Comparison of ENCODE assay signal across 23 mouse cellular contexts in the genomic region with DNA sequence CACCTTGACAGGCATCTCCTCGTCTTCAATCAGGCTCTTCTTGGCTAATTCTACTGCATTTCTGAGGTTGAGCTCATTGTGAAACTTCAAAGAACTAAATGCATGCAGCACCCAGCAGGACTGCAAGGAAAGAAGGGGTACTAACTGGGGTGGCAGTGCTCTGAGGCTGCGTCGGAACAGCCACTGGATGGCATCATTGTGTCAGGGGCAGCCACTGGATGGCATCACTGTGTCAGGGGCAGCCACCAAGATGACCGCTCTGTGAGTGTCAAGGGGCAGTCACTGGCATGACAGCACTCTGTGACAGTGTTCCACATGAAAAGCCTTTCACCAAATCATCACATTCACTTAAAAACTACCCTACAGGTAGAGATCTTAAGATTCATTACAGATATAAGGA. TPM values are rescaled to one million over a fixed set of nuclear protein-coding genes. Genes with fewer than 3 reads are reported as not detected.
DNase-seq lines count a peak whose midpoint lies in the region; ATAC-seq and TF ChIP-seq lines count a peak whose summit lies in the region.
"Had no signal": no experiment of that assay in that cellular context is flagged by ENCODE, and none has a peak within 500 bp of the region (broad histone marks: within the 10 kb centered on the region; RNA-seq: fewer than 3 reads in every experiment).

No protein-coding gene starts in this region.

- no peak for TF ChIP-seq EP300 in CH12.LX (IDR thresholded peaks at IDR 0.05; ENCODE audit: low read length)

- no peak overlapping the region for H3K4me2 ChIP-seq in kidney, postnatal 0 days (ENCODE audit: low read length)
- H3K4me2 ChIP-seq in kidney, embryonic 16.5 days (replicated peaks; ENCODE audit: low read depth, low read length): no peak overlapping the region
- H3K4me2 ChIP-seq in CH12.LX (ENCODE audit: insufficient read depth, low read depth, poor library complexity, severe bottlenecking): no peak overlapping the region
- H3K4me2 ChIP-seq: heart, embryonic 11.5 days; hindbrain, embryonic 12.5 days; liver, embryonic 13.5 days; midbrain, embryonic 13.5 days had no signal

- no peak for ATAC-seq in kidney, postnatal 0 days (replicated peaks; ENCODE audit: low FRiP score, low read depth)
- no peak for ATAC-seq in kidney, embryonic 16.5 days (ENCODE audit: low FRiP score, low TSS enrichment)
- ATAC-seq in inflammation-experienced regulatory T-cells, adult 6 months: no peak
- ATAC-seq: CD4-positive, CD25-positive, alpha-beta regulatory T cell, adult 4 months; forebrain, embryonic 14.5 days; midbrain, embryonic 13.5 days had no signal

- H3K79me2 ChIP-seq in CH12.LX (replicated peaks; ENCODE audit: control insufficient read depth, extremely low read depth, insufficient read depth, poor library complexity, severe bottlenecking): no peaks in the 10 kb centered on the region

- in situ Hi-C loops in CH12.LX (cut with MboI; ENCODE audit: low pct_ligation_motif_present, low pct_unique_long_range_greater_than_20kb, low sequenced_read_pairs): no loop called here

- DNase-seq in adrenal gland, postnatal 36 days: peak; percentile 15 to 18
- no peak for DNase-seq in adrenal gland, postnatal 10 days
- no peak for DNase-seq in kidney, postnatal 0 days (ENCODE audit: low spot score)
- DNase-seq in lung, adult 2 months: no peak
- no peak for DNase-seq in lung, postnatal 14 days
- no peak for DNase-seq in CH12.LX (ENCODE audit: extremely low read depth)
- DNase-seq: adrenal gland, adult 8-10 months; cerebellum, adult 9-10 months; gastrocnemius, postnatal 14 days; heart, adult 11 months; heart, postnatal 14 days; liver, embryonic 13.5 days; lung, postnatal 10 days; thymus, postnatal 25 days had no signal

- dilution Hi-C loops in CH12.LX (cut with MboI; ENCODE audit: extremely low pct_ligation_motif_present, extremely low pct_unique_long_range_greater_than_20kb, low sequenced_read_pairs): no loop called here

- no peak overlapping the region for H3K9ac ChIP-seq in kidney, postnatal 0 days (ENCODE audit: low read depth, low read length)
- H3K9ac ChIP-seq in kidney, embryonic 16.5 days (replicated peaks; ENCODE audit: low read length): no peak overlapping the region
- H3K9ac ChIP-seq in CH12.LX (ENCODE audit: insufficient read depth, low read depth): no peak overlapping the region
- H3K9ac ChIP-seq: hindbrain, embryonic 12.5 days; liver, embryonic 13.5 days; midbrain, embryonic 13.5 days had no signal

- H3K36me3 ChIP-seq in kidney, postnatal 0 days (ENCODE audit: insufficient read depth, low read length): peaks cover 51% of the 10 kb centered on the region
- H3K36me3 ChIP-seq in kidney, embryonic 16.5 days (ENCODE audit: insufficient read depth, low read length): peaks cover 41% of the 10 kb centered on the region
- peaks cover 28 to 75% of the 10 kb centered on the region in 2 experiments for H3K36me3 ChIP-seq in CH12.LX (replicated peaks in 1 of 2; ENCODE audit: control insufficient read depth in 1 of 2, insufficient read depth in 1 of 2, low read length in 1 of 2)

- no peak overlapping the region for H3K4me3 ChIP-seq in kidney, postnatal 0 days (replicated peaks; ENCODE audit: low read depth, low read length)
- H3K4me3 ChIP-seq in kidney, embryonic 16.5 days (ENCODE audit: low read length): no peak overlapping the region
- no peak overlapping the region for H3K4me3 ChIP-seq in lung, adult 2 months (replicated peaks; ENCODE audit: extremely low read depth, low read depth, low read length)
- no peak overlapping the region for H3K4me3 ChIP-seq in CH12.LX (replicated peaks in 1 of 3; ENCODE audit: low read depth in 2 of 3, low read length in 2 of 3, poor library complexity in 1 of 3)
- H3K4me3 ChIP-seq: hindbrain, embryonic 12.5 days; limb, embryonic 10.5 days; liver, embryonic 13.5 days; midbrain, embryonic 13.5 days had no signal

- no peak overlapping the region for H3K27ac ChIP-seq in kidney, postnatal 0 days
- no peak overlapping the region for H3K27ac ChIP-seq in kidney, embryonic 16.5 days (ENCODE audit: low read length)
- no peak overlapping the region for H3K27ac ChIP-seq in CH12.LX (ENCODE audit: insufficient read depth, low read depth)
- H3K27ac ChIP-seq: hindbrain, embryonic 12.5 days; limb, embryonic 10.5 days; liver, embryonic 13.5 days; midbrain, embryonic 13.5 days had no signal

- peak; percentile 30; the same call in 1 of the 2 replicates for TF ChIP-seq CTCF in kidney, postnatal 0 days (IDR thresholded peaks at IDR 0.05; ENCODE audit: low read depth)
- 0 out of 2 replicates have a peak, but pooled peaks have one; percentile 4 for TF ChIP-seq CTCF in lung, adult 2 months (IDR thresholded peaks at IDR 0.05; ENCODE audit: insufficient read depth, low read length)
- TF ChIP-seq CTCF in CH12.LX (conservative IDR thresholded peaks at IDR 0.05 in 1 of 2, IDR thresholded peaks at IDR 0.05 in 1 of 2; ENCODE audit: low read depth in 2 of 2, low read length in 2 of 2): peak in 1 of 2 experiments; percentile 50; a peak in 2 of 4 replicates

- H3K4me1 ChIP-seq in kidney, postnatal 0 days (replicated peaks; ENCODE audit: insufficient read depth, low read length): no peaks in the 10 kb centered on the region
- no peaks in the 10 kb centered on the region for H3K4me1 ChIP-seq in kidney, embryonic 16.5 days (ENCODE audit: insufficient read depth, low read length)
- H3K4me1 ChIP-seq in lung, adult 2 months (ENCODE audit: control insufficient read depth, insufficient read depth, low read length): no peaks in the 10 kb centered on the region
- H3K4me1 ChIP-seq in CH12.LX (ENCODE audit: control insufficient read depth in 1 of 2, insufficient read depth in 2 of 2): no peaks in the 10 kb centered on the region; a peak in 1 of 4 replicates
- H3K4me1 ChIP-seq: hindbrain, embryonic 12.5 days; limb, embryonic 10.5 days; liver, embryonic 13.5 days; midbrain, embryonic 13.5 days had no signal

- TF ChIP-seq POLR2A in lung, adult 2 months (IDR thresholded peaks at IDR 0.05; ENCODE audit: borderline replicate concordance, extremely low read depth, low read depth, low read length): no peak
- TF ChIP-seq POLR2A in CH12.LX (IDR thresholded peaks at IDR 0.05; ENCODE audit: low read depth, low read length): no peak

- no peaks in the 10 kb centered on the region for H3K27me3 ChIP-seq in kidney, postnatal 0 days (ENCODE audit: insufficient read depth, low read length)
- no peaks in the 10 kb centered on the region for H3K27me3 ChIP-seq in kidney, embryonic 16.5 days (ENCODE audit: insufficient read depth, low read length)
- no peaks in the 10 kb centered on the region for H3K27me3 ChIP-seq in CH12.LX (replicated peaks)
- H3K27me3 ChIP-seq: hindbrain, embryonic 12.5 days; liver, embryonic 13.5 days; midbrain, embryonic 13.5 days had no signal

- 87% methylated on average over 4 of the region's 4 CpGs for WGBS in kidney, postnatal 0 days
- 80% methylated on average over 4 of the region's 4 CpGs for WGBS in kidney, embryonic 16.5 days
- WGBS in lung, adult 2 months: 86% methylated on average over 4 of the region's 4 CpGs

- H3K9me3 ChIP-seq in kidney, postnatal 0 days (replicated peaks; ENCODE audit: low read length): no peaks in the 10 kb centered on the region
- H3K9me3 ChIP-seq in kidney, embryonic 16.5 days (ENCODE audit: low read length): no peaks in the 10 kb centered on the region
- H3K9me3 ChIP-seq in CH12.LX (replicated peaks; ENCODE audit: low read length): no peaks in the 10 kb centered on the region
- H3K9me3 ChIP-seq: G1E; hindbrain, embryonic 12.5 days; limb, embryonic 10.5 days; liver, embryonic 13.5 days; midbrain, embryonic 13.5 days had no signal

- TF ChIP-seq RAD21 in CH12.LX (IDR thresholded peaks at IDR 0.05; ENCODE audit: low read depth, low read length): no peak; the same call in 1 of the 2 replicates

TF ChIP-seq in CH12.LX, 34 proteins besides CTCF, POLR2A, EP300 and RAD21:
- TF ChIP-seq TBP (conservative IDR thresholded peaks at IDR 0.05; ENCODE audit: low read depth, low read length) (no peak), MAX (IDR thresholded peaks at IDR 0.05; ENCODE audit: low read length) (no peak), SMC3 (IDR thresholded peaks at IDR 0.05; ENCODE audit: low read depth, low read length) (peak; percentile 23; the same call in 1 of the 2 replicates)
TF ChIP-seq in CH12.LX: peak in this region for 1.

RNA-seq across cellular contexts. Expression of gene Ipo8, which starts 31.5 kb away (rescaled TPM):
- total RNA-seq in adrenal gland, postnatal 36 days (2021): 10 to 100 TPM; 43.4 to 48.1 TPM
- 10 to 100 TPM; 28.4 to 34.1 TPM for total RNA-seq in adrenal gland, postnatal 10 days (2021)
- polyA plus RNA-seq in kidney, postnatal 0 days (2015; fragmentation: Nextera tagmentation; extraction: Ambion mirVana): 17.3 and 18.0 TPM in 2 replicates
- 24.8 and 24.9 TPM in 2 replicates for polyA plus RNA-seq in kidney, embryonic 16.5 days (2015; fragmentation: Nextera tagmentation; extraction: Ambion mirVana)
- 10.0 and 14.9 TPM in 2 replicates for polyA plus RNA-seq in lung, adult 2 months (2012; rRNA removed)
- 17.6 and 21.3 TPM in 2 replicates for total RNA-seq in CH12.LX (2012; rRNA removed)
- total RNA-seq in CH12.LX (2014; rRNA removed): 23.6 and 25.5 TPM in 2 replicates
- polyA plus RNA-seq in CH12.LX (2012; ENCODE audit: insufficient read length, low read depth): 15.0 and 15.6 TPM in 2 replicates
- polyA plus RNA-seq in inflammation-experienced regulatory T-cells, adult 6 months (2017; shearing (Covaris generic)): 10 to 100 TPM; 17.8 to 20.9 (median 20.4) TPM

Comparison
In these comparisons a context has a peak if more than half of its experiments do, and no peak if none do; other contexts are left out.
1. DNase-seq: peak in adrenal gland, postnatal 36 days (2 of 2); none in adrenal gland, postnatal 10 days (single experiment), kidney, postnatal 0 days (single experiment), lung, adult 2 months (single experiment), lung, postnatal 14 days (single experiment) and CH12.LX (single experiment).